Mouse (Mus musculus) MEL (cell line): ENCODE results near the gene Wfdc15b. TPM values are rescaled to one million over a fixed set of nuclear protein-coding genes. Genes with fewer than 3 reads are reported as not detected.

Experiments used
- DNase-seq: peaks from one replicate; pipeline ENCODE4 v3.0.0; 2011; ENCODE audit warnings: low read depth, low spot score
- H3K27ac ChIP-seq: 2 replicates; pipeline ENCODE4 v1.5.1; 2012; ENCODE audit warnings: low read depth, mild to moderate bottlenecking, control low read depth, low read length, moderate library complexity; ENCODE audit not compliant: control insufficient read depth
- H3K27me3 ChIP-seq, 2 experiments: fragments of 150-350 bp in 1 of 2; sonication (generic) in 1 of 2; 2 replicates each; pipeline ENCODE4 v1.6.1; 2012; ENCODE audit warnings: low read length in 2 of 2, mild to moderate bottlenecking in 2 of 2, improper control_type of control experiment in 1 of 2, moderate library complexity in 1 of 2; ENCODE audit not compliant: insufficient read depth in 2 of 2, control insufficient read depth in 1 of 2
- H3K36me3 ChIP-seq, 2 experiments: 2 replicates each; pipeline ENCODE4 v1.6.1; 2012 to 2014; ENCODE audit warnings: low read length in 2 of 2, improper control_type of control experiment in 1 of 2, inconsistent platforms in 1 of 2, mild to moderate bottlenecking in 1 of 2; ENCODE audit not compliant: insufficient read depth in 2 of 2, control insufficient read depth in 1 of 2
- H3K4me1 ChIP-seq, 2 experiments: fragments of 150-350 bp in 1 of 2; sonication (generic) in 1 of 2; 2 replicates each; pipeline ENCODE4 v1.6.1; 2012; ENCODE audit warnings: low read length in 2 of 2, improper control_type of control experiment in 1 of 2, mild to moderate bottlenecking in 1 of 2; ENCODE audit not compliant: insufficient read depth in 2 of 2, control insufficient read depth in 1 of 2
- H3K4me3 ChIP-seq, 2 experiments: fragments of 150-350 bp in 1 of 2; sonication (generic) in 1 of 2; 2 replicates each; pipeline ENCODE4 v1.5.1; 2012; ENCODE audit warnings: low read depth in 2 of 2, low read length in 2 of 2, mild to moderate bottlenecking in 2 of 2, moderate library complexity in 2 of 2, control low read depth in 1 of 2, improper control_type of control experiment in 1 of 2; ENCODE audit not compliant: control insufficient read depth in 1 of 2, insufficient read depth in 1 of 2
- H3K79me2 ChIP-seq: 2 replicates; pipeline ENCODE4 v1.6.1; 2012; ENCODE audit warnings: mild to moderate bottlenecking, low read length, moderate library complexity; ENCODE audit not compliant: control insufficient read depth, poor library complexity, insufficient read depth
- H3K9ac ChIP-seq: 2 replicates; pipeline ENCODE4 v1.6.1; 2012; ENCODE audit warnings: low read depth, mild to moderate bottlenecking, control low read depth, low read length, moderate library complexity; ENCODE audit not compliant: control insufficient read depth, poor library complexity, severe bottlenecking
- H3K9me3 ChIP-seq: fragments of 150-350 bp; sonication (generic); replicated peaks from 2 replicates; pipeline ENCODE4 v1.6.1; 2012; ENCODE audit warnings: mild to moderate bottlenecking, low read length, improper control_type of control experiment, moderate library complexity; ENCODE audit not compliant: insufficient read depth
- BHLHE40 ChIP-seq: IDR thresholded peaks from 2 replicates; pipeline ENCODE4 v1.6.1; 2012; ENCODE audit warnings: low read depth, mild to moderate bottlenecking, inconsistent platforms, low read length, improper control_type of control experiment, borderline replicate concordance
- CTCF ChIP-seq, 3 experiments: IDR thresholded peaks in 2 of 3; conservative IDR thresholded peaks in 1 of 3; 2 replicates each; pipeline ENCODE4 v1.5.1; 2011 to 2012; ENCODE audit warnings: low read length in 3 of 3, low read depth in 2 of 3, mild to moderate bottlenecking in 2 of 3, improper control_type of control experiment in 1 of 3, inconsistent platforms in 1 of 3, mixed read lengths in 1 of 3, moderate library complexity in 1 of 3; ENCODE audit not compliant: control insufficient read depth in 1 of 3, insufficient read depth in 1 of 3, poor library complexity in 1 of 3, severe bottlenecking in 1 of 3
- ELF1 ChIP-seq: IDR thresholded peaks from 2 replicates; pipeline ENCODE4 v1.6.1; 2014; ENCODE audit warnings: low read depth, mild to moderate bottlenecking, inconsistent platforms, low read length, improper control_type of control experiment, moderate library complexity
- EP300 ChIP-seq, 2 experiments: IDR thresholded peaks; 2 replicates each; pipeline ENCODE4 v1.6.1; 2011; ENCODE audit warnings: improper control_type of control experiment in 2 of 2, low read length in 2 of 2, low read depth in 1 of 2, mild to moderate bottlenecking in 1 of 2
- GATA1 ChIP-seq: IDR thresholded peaks from 2 replicates; pipeline ENCODE4 v1.6.1; 2011; ENCODE audit warnings: low read depth, low read length, improper control_type of control experiment
- MAZ ChIP-seq: IDR thresholded peaks from 2 replicates; pipeline ENCODE4 v1.6.1; 2012; ENCODE audit warnings: low read depth, mild to moderate bottlenecking, inconsistent platforms, low read length, improper control_type of control experiment
- MEF2A ChIP-seq: IDR thresholded peaks from 2 replicates; pipeline ENCODE4 v1.6.1; 2014; ENCODE audit warnings: low read depth, mild to moderate bottlenecking, inconsistent platforms, low read length, improper control_type of control experiment; ENCODE audit not compliant: poor library complexity, insufficient replicate concordance, severe bottlenecking; ENCODE audit errors: extremely low read depth
- MXI1 ChIP-seq: IDR thresholded peaks from 2 replicates; pipeline ENCODE4 v1.6.1; 2011; ENCODE audit warnings: mild to moderate bottlenecking, low read depth, low read length, improper control_type of control experiment
- MYB ChIP-seq: IDR thresholded peaks from 2 replicates; pipeline ENCODE4 v1.6.1; 2011; ENCODE audit warnings: mild to moderate bottlenecking, low read depth, low read length, improper control_type of control experiment
- MYC ChIP-seq: IDR thresholded peaks from 2 replicates; pipeline ENCODE4 v1.6.1; 2011; ENCODE audit warnings: low read depth, mild to moderate bottlenecking, low read length, improper control_type of control experiment, moderate library complexity
- NELFE ChIP-seq: IDR thresholded peaks from 2 replicates; pipeline ENCODE4 v1.6.1; 2011; ENCODE audit warnings: low read depth, low read length, improper control_type of control experiment
- POLR2AphosphoS2 ChIP-seq: IDR thresholded peaks from 2 replicates; pipeline ENCODE4 v1.6.1; 2011; ENCODE audit warnings: low read length, improper control_type of control experiment
- POLR2AphosphoS5 ChIP-seq: IDR thresholded peaks from 2 replicates; pipeline ENCODE4 v1.6.1; 2012; ENCODE audit warnings: low read depth, borderline replicate concordance, mild to moderate bottlenecking, inconsistent platforms, low read length, moderate library complexity, mixed read lengths
- RCOR1 ChIP-seq: IDR thresholded peaks from 2 replicates; pipeline ENCODE4 v1.6.1; 2012; ENCODE audit warnings: low read depth, mild to moderate bottlenecking, inconsistent platforms, low read length, improper control_type of control experiment
- SIN3A ChIP-seq: IDR thresholded peaks from 2 replicates; pipeline ENCODE4 v1.6.1; 2012; ENCODE audit warnings: low read length, improper control_type of control experiment, inconsistent platforms
- TCF12 ChIP-seq: IDR thresholded peaks from 2 replicates; pipeline ENCODE4 v1.6.1; 2014; ENCODE audit warnings: low read depth, mild to moderate bottlenecking, inconsistent platforms, low read length, improper control_type of control experiment, moderate library complexity
- UBTF ChIP-seq: IDR thresholded peaks from 2 replicates; pipeline ENCODE4 v1.6.1; 2012; ENCODE audit warnings: low read depth, mild to moderate bottlenecking, inconsistent platforms, low read length, improper control_type of control experiment, moderate library complexity, borderline replicate concordance; ENCODE audit not compliant: insufficient read depth
- USF1 ChIP-seq: IDR thresholded peaks from 2 replicates; pipeline ENCODE4 v1.6.1; 2014; ENCODE audit warnings: low read depth, mild to moderate bottlenecking, inconsistent platforms, low read length, improper control_type of control experiment, moderate library complexity
- USF2 ChIP-seq, 2 experiments: IDR thresholded peaks; 2 replicates each; pipeline ENCODE4 v1.6.1; 2011 to 2012; ENCODE audit warnings: improper control_type of control experiment in 2 of 2, low read length in 2 of 2, borderline replicate concordance in 1 of 2, inconsistent platforms in 1 of 2, low read depth in 1 of 2, mild to moderate bottlenecking in 1 of 2; ENCODE audit not compliant: insufficient read depth in 1 of 2
- ZNF384 ChIP-seq: IDR thresholded peaks from 2 replicates; pipeline ENCODE4 v1.6.1; 2012; ENCODE audit warnings: low read depth, mild to moderate bottlenecking, inconsistent platforms, low read length, improper control_type of control experiment
- polyA plus RNA-seq, 2 experiments: library from polyadenylated mRNA; stranded (reverse) in 1 of 2; unstranded in 1 of 2; fragments of >175 nt in 1 of 2; fragments of >200 nt in 1 of 2; gene quantifications; 2 replicates each; pipeline versions ENCODE4 v1.2.1 to v1.2.4; 2012; ENCODE audit warnings: low replicate concordance in 2 of 2, low read depth in 1 of 2; ENCODE audit not compliant: insufficient read length in 2 of 2, insufficient read depth in 1 of 2, missing spikeins in 1 of 2
- total RNA-seq: library from RNA; depleted of rRNA; stranded (reverse); fragments of 300-350 nt; gene quantifications from 2 replicates; pipeline ENCODE4 v1.2.3, GENCODE M21; 2012

Wfdc15b gene
- total and polyA plus RNA-seq, 3 experiments, result not detected

DNA sequence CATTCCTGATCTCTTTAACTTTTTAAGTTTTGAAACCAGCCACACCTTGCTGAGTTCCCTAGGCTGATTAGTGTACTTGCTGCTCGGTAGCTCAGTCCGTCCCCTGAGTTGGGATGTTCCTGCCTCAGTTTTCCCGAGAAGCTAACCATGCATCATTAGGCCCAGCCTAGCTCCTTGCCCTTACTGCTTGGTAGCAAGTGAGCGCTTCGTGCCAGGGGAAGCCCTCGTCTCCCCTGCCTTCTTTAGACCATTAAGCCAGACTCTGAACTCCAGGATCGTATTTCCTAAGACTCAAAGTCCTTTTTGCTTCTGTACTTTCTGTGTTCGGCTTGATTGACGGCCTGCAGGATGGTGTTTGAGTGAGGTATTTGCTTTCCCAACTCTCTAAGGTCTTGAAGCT lies 38.1 kb downstream of the Wfdc15b start:
- Histone ChIP-seq H3K27ac (no peak overlapping the region), H3K9ac (no peak overlapping the region), H3K36me3 (peaks cover 0 to 5% of the 10 kb centered on the region in 2 experiments; a peak in 2 of 4 replicates), H3K4me3 (no peak overlapping the region), H3K4me1 (peaks cover 2 to 8% of the 10 kb centered on the region in 2 experiments), H3K79me2 (no peaks in the 10 kb centered on the region), H3K27me3 (no peaks in the 10 kb centered on the region; a peak in 1 of 4 replicates), H3K9me3 (no peaks in the 10 kb centered on the region)
- no peak for TF ChIP-seq MXI1
- TF ChIP-seq MEF2A, result no peak
- no peak for TF ChIP-seq TCF12
- TF ChIP-seq NELFE, result no peak
- TF ChIP-seq GATA1, result no peak
- no peak for TF ChIP-seq MYC
- no peak for TF ChIP-seq USF1
- TF ChIP-seq POLR2AphosphoS5, result no peak
- no peak for TF ChIP-seq ZNF384
- TF ChIP-seq BHLHE40, result no peak
- TF ChIP-seq USF2 (IDR thresholded peaks at IDR 0.05; ENCODE audit: borderline replicate concordance in 1 of 2, insufficient read depth in 1 of 2, low read depth in 1 of 2, low read length in 2 of 2), result no peak
- no peak for TF ChIP-seq MAZ
- TF ChIP-seq UBTF, result no peak
- no peak for DNase-seq

DNA sequence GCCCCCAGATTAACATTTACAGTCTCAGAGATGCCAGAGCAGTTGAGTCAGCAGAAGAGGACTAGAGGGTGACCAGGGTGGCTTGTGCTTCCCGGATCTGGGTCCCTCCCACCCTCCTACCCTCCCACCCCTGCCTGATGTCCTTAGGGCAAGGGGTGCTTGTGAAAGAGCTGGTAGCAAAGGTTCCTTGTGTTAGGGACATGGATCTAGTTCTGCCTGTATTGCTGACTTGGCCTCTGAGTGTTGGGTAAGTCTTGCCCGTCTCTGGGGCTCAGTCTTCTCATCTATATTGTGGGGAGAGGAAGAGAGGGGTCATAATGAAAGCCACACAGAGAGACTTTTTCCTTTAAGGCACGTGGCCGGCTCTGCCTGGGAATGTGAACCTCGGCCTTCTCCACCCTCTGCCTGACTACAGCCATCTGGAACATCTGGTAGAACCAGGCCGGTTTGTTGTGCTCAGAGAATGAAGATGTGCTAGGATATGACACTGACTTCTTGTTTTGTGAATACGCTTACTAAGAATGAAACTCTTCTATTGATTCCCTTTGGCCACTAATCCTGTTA lies 38.7 kb downstream of the Wfdc15b start, which contains the start of gene Wfdc5:
Gene Wfdc5 (minus strand): TSS at position 51 of the 564 bp plus-strand sequence.
- Histone ChIP-seq H3K36me3 (peaks cover 0 to 5% of the 10 kb centered on the region in 2 experiments; a peak in 2 of 4 replicates), H3K27me3 (no peaks in the 10 kb centered on the region; a peak in 1 of 4 replicates), H3K4me1 (peaks cover 2 to 8% of the 10 kb centered on the region in 2 experiments), H3K27ac (no peak within 1 kb of the TSS), H3K4me3 (no peak within 1 kb of the TSS), H3K9me3 (no peaks in the 10 kb centered on the region), H3K9ac (no peak within 1 kb of the TSS), H3K79me2 (no peaks in the 10 kb centered on the region)
- TF ChIP-seq ELF1 (no peak), NELFE (no peak), EP300 (IDR thresholded peaks at IDR 0.05; ENCODE audit: low read depth in 1 of 2, low read length in 2 of 2) (no peak), MYC (no peak), POLR2AphosphoS2 (no peak), RCOR1 (no peak), MEF2A (no peak), SIN3A (no peak), MYB (no peak), MXI1 (no peak), GATA1 (no peak), POLR2AphosphoS5 (no peak), USF1 (no peak), CTCF (IDR thresholded peaks at IDR 0.05 in 2 of 3, conservative IDR thresholded peaks at IDR 0.05 in 1 of 3; ENCODE audit: control insufficient read depth in 1 of 3, insufficient read depth in 1 of 3, low read depth in 2 of 3, low read length in 3 of 3, poor library complexity in 1 of 3, severe bottlenecking in 1 of 3) (no peak)
- no peak for DNase-seq
